ENCODE assay signal across 15 mouse cellular contexts in genomic region chr2:91602389-91602788, GRCm38 (mm10). TPM values are rescaled to one million over a fixed set of nuclear protein-coding genes. Genes with fewer than 3 reads are reported as not detected.
A peak's percentile ranks its signal among the peaks of the same experiment; 100 is the strongest.
DNase-seq lines count a peak whose midpoint lies in the region; ATAC-seq and TF ChIP-seq lines count a peak whose summit lies in the region.
"Had no signal": no experiment of that assay in that cellular context is flagged by ENCODE, and none has a peak within 500 bp of the region (broad histone marks: within the 10 kb centered on the region; RNA-seq: fewer than 3 reads in every experiment).

No protein-coding gene starts in this region.

- no peak for TF ChIP-seq POLR2A in liver, adult 2 months (IDR thresholded peaks at IDR 0.05; ENCODE audit: extremely low read depth, insufficient read depth, low read length)

- peak; percentile 14; the same call in 1 of the 2 replicates for TF ChIP-seq CTCF in liver, adult 2 months (IDR thresholded peaks at IDR 0.05; ENCODE audit: low read depth, low read length)

- no peaks in the 10 kb centered on the region for H3K4me1 ChIP-seq in liver, adult 2 months (ENCODE audit: control insufficient read depth, insufficient read depth, low read length)
- H3K4me1 ChIP-seq in liver, embryonic 12.5 days, result no peaks in the 10 kb centered on the region
- H3K4me1 ChIP-seq: heart, embryonic 15.5 days; liver, embryonic 15.5 days; midbrain, embryonic 12.5 days; stomach, embryonic 15.5 days had no signal

- no peak for ATAC-seq in CD4-positive, CD25-positive, alpha-beta regulatory T cell, adult 4 months
- no peak for ATAC-seq in liver, embryonic 12.5 days
- ATAC-seq: activated CD4-positive, CD25-positive, alpha-beta regulatory T cell, adult 4 months had no signal

- no peak overlapping the region for H3K27ac ChIP-seq in liver, adult 2 months (replicated peaks; ENCODE audit: insufficient read depth, low read depth, low read length)
- H3K27ac ChIP-seq in liver, embryonic 12.5 days, result no peak overlapping the region
- H3K27ac ChIP-seq: heart, embryonic 15.5 days; liver, embryonic 15.5 days; midbrain, embryonic 12.5 days; stomach, embryonic 15.5 days had no signal

- H3K4me2 ChIP-seq in liver, embryonic 12.5 days, result no peak overlapping the region
- H3K4me2 ChIP-seq: heart, embryonic 15.5 days; liver, embryonic 15.5 days; midbrain, embryonic 12.5 days; stomach, embryonic 15.5 days had no signal

- H3K9ac ChIP-seq in liver, adult 2 months (ENCODE audit: low read depth, low read length), result no peak overlapping the region
- H3K9ac ChIP-seq in liver, embryonic 12.5 days, result no peak overlapping the region
- H3K9ac ChIP-seq: heart, embryonic 15.5 days; liver, embryonic 15.5 days; midbrain, embryonic 12.5 days; stomach, embryonic 15.5 days had no signal

- H3K27me3 ChIP-seq in liver, adult 2 months (ENCODE audit: control insufficient read depth, insufficient read depth, low read length), result no peaks in the 10 kb centered on the region
- no peaks in the 10 kb centered on the region for H3K27me3 ChIP-seq in liver, embryonic 12.5 days (replicated peaks)
- H3K27me3 ChIP-seq: heart, embryonic 15.5 days; liver, embryonic 15.5 days; midbrain, embryonic 12.5 days; stomach, embryonic 15.5 days had no signal

- peaks cover 28% of the 10 kb centered on the region for H3K36me3 ChIP-seq in liver, adult 2 months (ENCODE audit: control insufficient read depth, insufficient read depth, low read length)
- H3K36me3 ChIP-seq in liver, embryonic 12.5 days, result peaks cover 94% of the 10 kb centered on the region

- peak; percentile 35 for DNase-seq in CD4-positive, CD25-positive, alpha-beta regulatory T cell, adult 2 months (ENCODE audit: low read depth, low spot score)
- no peak for DNase-seq in liver, adult 2 months (ENCODE audit: extremely low read depth, low read depth, low spot score)
- DNase-seq in A20 (ENCODE audit: low read depth, low spot score) (peak; percentile 33), adipocyte (ENCODE audit: low spot score) (peak; percentile 6)
- no peak for DNase-seq in adrenal gland, adult 8-10 months
- DNase-seq in left cerebral cortex, adult 9 months (ENCODE audit: low spot score in 2 of 2), result no peak
- DNase-seq: cerebellum, postnatal 36 days; layer of hippocampus, adult 9-11 months had no signal

- H3K9me3 ChIP-seq in liver, embryonic 12.5 days (replicated peaks), result no peaks in the 10 kb centered on the region
- H3K9me3 ChIP-seq: heart, embryonic 15.5 days; liver, embryonic 15.5 days; midbrain, embryonic 12.5 days; stomach, embryonic 15.5 days had no signal

- no peak overlapping the region for H3K4me3 ChIP-seq in liver, adult 2 months (ENCODE audit: insufficient read depth, low read depth, low read length)
- H3K4me3 ChIP-seq in liver, embryonic 12.5 days, result no peak overlapping the region
- H3K4me3 ChIP-seq: heart, embryonic 15.5 days; liver, embryonic 15.5 days; midbrain, embryonic 12.5 days; stomach, embryonic 15.5 days had no signal

- H3K79me2 ChIP-seq in liver, adult 2 months (ENCODE audit: control insufficient read depth, insufficient read depth, low read length), result no peaks in the 10 kb centered on the region

- 87% methylated on average over 4 of the region's 4 CpGs for WGBS in liver, adult 2 months
- 75% methylated on average over 4 of the region's 4 CpGs for WGBS in liver, embryonic 12.5 days (ENCODE audit: insufficient replicate concordance)

RNA-seq across cellular contexts. Expression of gene F2, which starts 33.8 kb away (rescaled TPM):
- under 1 TPM; 0.23 to 0.38 TPM for polyA plus RNA-seq in CD4-positive, CD25-positive, alpha-beta regulatory T cell, adult 4 months (2017; shearing (Covaris generic))
- 1,668 and 1,838 TPM in 2 replicates for total RNA-seq in liver, adult 2 months (2014; rRNA removed)
- 2,018 and 2,057 TPM in 2 replicates for polyA plus RNA-seq in liver, adult 2 months (2012; rRNA removed)
- 121 and 125 TPM in 2 replicates for polyA plus RNA-seq in liver, embryonic 12.5 days (2016; fragmentation: Nextera tagmentation; extraction: Ambion mirVana)
- under 1 TPM in 3 of 4 experiments, not detected in 1; 0.18 to 0.51 (median 0.46) TPM for total RNA-seq in adrenal gland, adult 8-10 months (2022)
- polyA plus RNA-seq: midbrain, embryonic 12.5 days had no signal

RNA-seq across cellular contexts. Expression of gene Zfp408, which starts 47.2 kb away (rescaled TPM):
- 10 to 100 TPM; 10.8 to 22.1 TPM for polyA plus RNA-seq in CD4-positive, CD25-positive, alpha-beta regulatory T cell, adult 4 months (2017; shearing (Covaris generic))
- 2.2 and 2.8 TPM in 2 replicates for total RNA-seq in liver, adult 2 months (2014; rRNA removed)
- 3.8 and 6.6 TPM in 2 replicates for polyA plus RNA-seq in liver, adult 2 months (2012; rRNA removed)
- polyA plus RNA-seq in liver, embryonic 12.5 days (2016; fragmentation: Nextera tagmentation; extraction: Ambion mirVana), result 5.0 and 5.9 TPM in 2 replicates
- total RNA-seq in adrenal gland, adult 8-10 months (2022), result 10 to 100 TPM; 10.2 to 22.4 (median 15.1) TPM

RNA-seq across cellular contexts. Expression of gene Arhgap1, which starts 47.3 kb away (rescaled TPM):
- 100 to 1,000 TPM; 160 to 256 TPM for polyA plus RNA-seq in CD4-positive, CD25-positive, alpha-beta regulatory T cell, adult 4 months (2017; shearing (Covaris generic))
- 6.5 and 8.8 TPM in 2 replicates for total RNA-seq in liver, adult 2 months (2014; rRNA removed)
- polyA plus RNA-seq in liver, adult 2 months (2012; rRNA removed), result 12.9 and 18.7 TPM in 2 replicates
- 59.8 and 66.1 TPM in 2 replicates for polyA plus RNA-seq in liver, embryonic 12.5 days (2016; fragmentation: Nextera tagmentation; extraction: Ambion mirVana)
- 10 to 100 TPM; 64.3 to 82.4 (median 73.8) TPM for total RNA-seq in adrenal gland, adult 8-10 months (2022)

Comparison
In these comparisons a context has a peak if more than half of its experiments do, and no peak if none do; other contexts are left out.
1. DNase-seq: peak in CD4-positive, CD25-positive, alpha-beta regulatory T cell, adult 2 months (single experiment), A20 (single experiment) and adipocyte (single experiment); none in liver, adult 2 months (single experiment), adrenal gland, adult 8-10 months (single experiment) and left cerebral cortex, adult 9 months (0 of 2).
2. RNA of gene F2, which starts 33.8 kb away (polyA plus RNA-seq): 2,018 to 2,057 TPM in liver, adult 2 months and 121 to 125 TPM in liver, embryonic 12.5 days; 0.23 to 0.38 TPM in CD4-positive, CD25-positive, alpha-beta regulatory T cell, adult 4 months; every median in the first group is over 10 times any median in the second.